Mouse (Mus musculus) brain, embryonic 14.5 days (tissue): ENCODE results near the gene Rab37.

Source experiments
- CTCF ChIP-seq: fragments of 200-500 bp; IDR thresholded peaks from 2 replicates; pipeline ENCODE4 v1.5.1; 2012; ENCODE audit warnings: inconsistent platforms, mild to moderate bottlenecking, moderate library complexity, borderline replicate concordance; ENCODE audit not compliant: insufficient read depth, insufficient read length; ENCODE audit errors: extremely low read depth
- POLR2A ChIP-seq: fragments of 200-500 bp; IDR thresholded peaks from 2 replicates; pipeline ENCODE4 v1.6.1; 2012; ENCODE audit warnings: mild to moderate bottlenecking, inconsistent platforms, borderline replicate concordance; ENCODE audit not compliant: poor library complexity, insufficient read depth, insufficient read length, severe bottlenecking; ENCODE audit errors: extremely low read depth

DNA sequence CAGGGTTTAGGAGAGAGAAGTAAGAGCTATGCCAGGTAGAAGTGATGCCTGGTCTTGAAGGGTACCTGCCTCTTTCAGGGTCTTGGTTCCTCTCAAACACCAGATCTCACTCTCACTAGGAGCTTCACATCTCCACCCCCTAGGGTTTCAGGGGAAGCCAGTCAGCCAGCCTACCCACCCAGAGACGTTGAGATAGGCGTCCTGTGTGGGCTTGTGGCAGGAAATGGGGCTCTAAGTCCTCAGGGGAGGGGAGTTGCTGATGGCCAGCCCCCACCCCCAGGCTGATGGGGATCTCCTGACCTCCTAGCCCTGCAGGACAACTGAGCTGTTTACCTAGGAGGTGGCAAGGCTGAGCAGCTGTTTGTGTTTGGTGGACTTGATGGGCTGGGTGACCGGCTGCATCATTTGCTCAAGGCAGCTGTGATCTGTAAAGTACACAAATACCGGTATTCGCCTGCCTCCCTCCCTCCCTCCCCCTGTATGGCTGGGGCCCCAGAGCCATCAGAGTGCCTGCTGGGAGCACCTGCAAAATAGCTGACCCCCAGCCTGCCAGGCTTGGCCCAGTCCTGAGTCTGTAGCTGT is 63.9 kb downstream of the Rab37 start:
- TF ChIP-seq CTCF: no peak
- TF ChIP-seq POLR2A: no peak
